Mouse (Mus musculus): ENCODE measurements at regions not wholly inside any gene's neighbourhood (a gene's known extent, or its start where the extent isn't known, plus 50 kb on each side); places are given as distances from the start of the nearest gene placed in this dataset.
"Not testable (repeated sequence)": the region's sequence is repeated elsewhere in the genome, so short reads cannot be mapped to it uniquely, and the experiment has no call there.

- DNase-seq: no peak
Measured at GRCm38 (mm10) chr1:177501288-177501687, 59.1 kb downstream of the Zbtb18 start.

DNA sequence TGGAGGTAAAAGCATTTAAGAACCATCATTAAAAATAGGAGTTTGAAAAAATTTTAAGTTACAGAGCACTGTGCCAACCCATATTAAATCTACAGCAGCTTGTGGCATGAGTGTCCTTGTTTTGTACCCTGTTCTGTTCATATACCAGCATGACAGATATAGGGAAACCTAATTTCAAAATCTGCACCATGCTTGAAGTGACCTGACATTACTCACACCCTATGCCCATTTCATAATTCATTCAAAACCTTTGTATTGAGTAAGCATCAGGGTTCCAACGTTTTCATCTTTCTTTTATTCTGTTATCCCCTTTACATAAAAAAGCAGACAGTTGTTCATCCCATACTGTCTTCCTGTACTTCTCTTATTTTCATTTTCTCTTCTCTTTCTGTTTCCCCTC lies 61.8 kb downstream of the Zbtb18 start:
- DNase-seq: no peak

GRCm38 (mm10) chr1:177504743-177505142 lies 62.6 kb downstream of the Zbtb18 start:
- DNase-seq: no peak

GRCm38 (mm10) chr1:177507398-177507797 lies 65.2 kb downstream of the Zbtb18 start:
- DNase-seq: not testable (repeated sequence)

DNA sequence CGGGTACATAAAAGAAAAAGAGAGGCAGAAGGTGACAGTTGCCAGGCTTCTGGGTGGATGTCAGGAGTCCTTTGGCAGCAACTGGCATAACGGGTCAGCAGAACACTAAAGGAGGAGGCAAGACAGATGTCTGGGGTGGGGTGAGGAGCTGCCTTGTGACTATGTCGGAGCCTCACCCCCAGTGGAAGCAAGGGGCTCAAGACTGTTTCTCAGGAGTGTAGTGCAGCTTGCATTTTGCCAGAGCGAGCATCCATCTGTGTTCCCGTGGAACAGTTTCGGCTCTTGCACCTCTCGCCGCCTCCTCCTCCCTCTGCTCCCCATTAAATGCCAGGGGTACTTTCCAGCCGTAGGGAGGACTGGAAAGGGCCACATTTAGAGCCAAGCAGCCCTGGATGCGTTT lies 67.6 kb downstream of the Zbtb18 start:
- DNase-seq: peak in 1 of 2 experiments; percentile 16

GRCm38 (mm10) chr1:177512116-177512515 lies 70.0 kb downstream of the Zbtb18 start:
- DNase-seq: no peak

DNA sequence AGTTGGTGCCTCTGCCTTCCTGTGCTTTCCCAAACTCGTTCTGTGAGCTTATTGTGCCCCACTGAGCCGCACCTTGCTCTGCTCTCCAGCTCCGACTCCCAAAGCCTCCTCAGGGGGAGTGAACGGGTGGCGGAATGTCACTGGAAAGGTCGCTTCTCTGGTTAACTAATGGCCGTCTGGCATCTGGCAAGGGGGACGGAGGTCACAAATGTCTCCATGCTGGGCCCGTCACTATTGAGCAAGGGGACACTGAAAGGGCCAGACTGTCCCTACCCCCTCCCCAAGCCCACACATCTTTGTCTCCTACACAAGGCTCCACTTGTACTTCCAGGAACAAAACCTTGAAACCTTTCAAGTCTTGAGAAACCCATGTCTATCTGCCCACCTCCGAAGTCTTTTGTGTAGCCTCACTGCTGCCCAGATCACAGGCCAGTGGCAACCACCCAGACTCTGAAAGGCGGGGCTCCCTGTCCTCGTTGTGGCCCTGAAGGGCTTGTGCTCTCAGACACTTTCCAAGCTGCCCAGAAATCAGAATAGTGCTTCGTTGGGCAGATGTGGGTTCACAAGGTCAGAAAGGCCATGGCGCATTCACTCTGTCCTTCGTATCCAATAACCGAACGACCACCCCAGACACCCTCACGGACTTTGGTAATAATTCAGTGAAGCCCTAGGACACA lies 75.9 kb downstream of the Zbtb18 start:
- DNase-seq: no peak

DNA sequence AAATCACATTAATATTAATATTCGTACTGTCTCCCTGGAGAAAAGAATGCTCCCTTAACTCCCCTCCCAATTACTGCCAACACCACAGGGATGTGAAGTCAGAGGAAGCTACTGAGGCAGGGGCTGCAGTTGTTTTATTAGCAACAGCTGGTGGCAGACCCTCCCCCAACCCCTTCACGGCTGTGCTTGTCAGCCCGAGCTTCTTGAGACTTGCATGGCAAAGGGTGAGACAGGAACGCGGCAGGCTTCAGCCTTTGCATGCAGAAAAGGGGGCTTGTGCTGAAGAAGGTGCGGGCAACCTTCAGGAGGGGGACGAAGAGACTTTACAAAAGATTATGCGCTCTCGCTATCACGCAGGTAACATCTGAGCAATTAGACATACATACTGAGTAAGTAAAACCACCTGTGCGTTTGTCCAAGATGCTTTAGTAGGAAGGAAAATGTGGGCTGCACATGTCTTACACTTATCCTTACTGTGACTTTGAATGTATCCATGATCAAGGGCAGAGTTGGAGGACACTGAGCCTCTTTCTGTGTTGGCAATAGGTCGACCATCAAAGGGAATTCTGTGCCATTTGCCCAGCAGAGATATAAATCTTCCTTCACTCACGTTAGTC lies 76.9 kb downstream of the Zbtb18 start:
- DNase-seq: no peak

DNA sequence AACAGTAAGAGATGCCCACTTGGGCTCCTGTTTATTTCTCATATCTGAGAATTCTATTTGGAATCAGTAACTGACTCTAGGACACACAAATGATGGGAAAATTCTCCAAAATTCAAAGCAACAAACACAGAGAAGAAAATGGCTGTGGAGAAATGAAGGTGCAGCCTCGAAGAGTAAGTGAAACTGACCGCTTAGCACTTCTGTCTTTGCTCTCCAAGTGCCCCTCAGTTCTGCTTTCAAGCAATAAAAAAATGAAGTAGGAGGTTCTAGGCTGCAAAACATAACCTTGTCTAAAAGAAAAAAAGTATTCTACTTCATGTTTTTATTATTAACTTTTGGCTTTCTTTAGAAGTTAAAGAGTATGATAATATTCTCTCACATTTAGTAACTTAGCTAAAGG lies 79.0 kb downstream of the Zbtb18 start:
- DNase-seq: no peak

GRCm38 (mm10) chr1:177525141-177525540 lies 83.0 kb downstream of the Zbtb18 start:
- DNase-seq: no peak

DNA sequence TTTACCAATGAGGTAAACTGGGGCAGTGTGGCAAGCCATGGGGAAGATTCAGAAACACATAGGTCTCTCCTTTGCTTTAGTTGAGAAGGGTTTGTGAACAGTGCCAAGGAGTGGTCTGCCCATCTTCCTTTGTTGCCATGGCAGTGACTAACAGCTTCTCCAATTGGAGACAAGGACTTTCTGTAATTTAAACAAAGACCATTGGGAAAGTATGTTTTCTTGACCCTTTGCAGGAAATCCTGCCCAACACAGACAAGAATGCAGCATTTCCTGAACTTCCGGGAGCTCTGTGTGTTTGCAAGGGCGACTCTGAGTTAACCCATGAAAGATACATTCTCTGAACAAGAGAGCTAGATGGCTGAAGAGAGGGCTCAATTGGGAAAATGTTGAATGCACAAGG lies 89.6 kb downstream of the Zbtb18 start:
- DNase-seq: no peak

DNA sequence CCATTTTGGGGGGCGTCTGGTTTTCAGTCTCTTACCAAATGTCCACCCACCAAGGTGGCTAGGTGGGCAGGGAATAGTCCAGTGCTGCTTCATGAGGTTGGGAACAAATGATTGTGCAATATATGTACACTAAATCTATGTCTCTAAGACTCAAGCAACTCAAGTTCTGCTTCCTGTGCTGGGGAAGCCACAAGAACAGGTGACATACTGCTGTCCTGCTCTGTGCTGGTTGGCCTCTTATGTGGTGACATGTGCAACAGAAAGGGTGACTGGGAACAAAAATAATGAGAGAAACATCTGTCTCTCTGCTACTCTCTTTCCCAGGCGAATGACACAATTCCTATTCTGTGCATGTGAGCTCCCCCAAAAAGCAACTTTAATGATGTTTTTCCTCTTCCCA lies 90.5 kb downstream of the Zbtb18 start:
- no peak for DNase-seq

DNA sequence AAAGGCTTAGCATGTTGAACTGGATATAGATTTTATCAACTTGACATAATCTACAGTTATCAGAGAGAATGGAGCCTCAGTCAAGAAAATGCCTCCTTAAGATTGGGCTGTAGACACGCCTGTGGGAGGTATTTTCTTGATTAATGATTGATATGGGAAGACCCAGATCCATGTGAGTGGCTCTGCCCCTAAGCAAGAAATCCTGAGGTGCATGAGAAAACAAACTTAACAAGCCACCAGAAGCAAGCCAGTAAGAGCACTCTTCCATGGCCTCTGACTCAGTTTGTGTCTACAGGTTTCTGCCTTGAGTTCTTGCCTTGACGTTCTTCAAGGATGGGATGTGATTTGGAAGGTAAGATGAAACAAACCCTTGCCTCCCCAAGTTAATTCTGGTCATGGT lies 91.2 kb downstream of the Zbtb18 start:
- DNase-seq: no peak

GRCm38 (mm10) chr1:177545031-177545735 lies 103.0 kb downstream of the Zbtb18 start:
- DNase-seq: no peak

GRCm38 (mm10) chr1:177547716-177548115 lies 105.6 kb downstream of the Zbtb18 start:
- DNase-seq: no peak

GRCm38 (mm10) chr1:177555471-177556291 lies 113.5 kb downstream of the Zbtb18 start:
- DNase-seq: no peak

DNA sequence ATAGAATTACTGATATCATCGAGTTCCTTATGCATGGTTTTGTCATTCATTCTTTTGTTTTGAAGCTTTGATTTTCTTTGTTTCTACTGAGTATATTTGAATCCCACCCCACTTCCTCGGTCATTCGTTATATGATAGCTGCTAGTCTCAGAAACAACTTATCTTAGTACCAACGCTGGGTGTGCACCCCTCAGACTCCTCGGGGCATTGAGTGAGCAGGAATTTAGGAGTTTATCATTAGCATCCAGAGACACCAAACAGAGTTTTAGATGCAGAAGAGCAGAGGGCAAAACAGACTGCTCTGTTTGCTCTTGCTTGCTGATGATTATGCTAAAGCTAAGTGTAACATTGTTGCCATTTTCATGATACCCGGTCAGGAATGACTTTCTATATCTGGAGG lies 115.3 kb downstream of the Zbtb18 start:
- DNase-seq: no peak

DNA sequence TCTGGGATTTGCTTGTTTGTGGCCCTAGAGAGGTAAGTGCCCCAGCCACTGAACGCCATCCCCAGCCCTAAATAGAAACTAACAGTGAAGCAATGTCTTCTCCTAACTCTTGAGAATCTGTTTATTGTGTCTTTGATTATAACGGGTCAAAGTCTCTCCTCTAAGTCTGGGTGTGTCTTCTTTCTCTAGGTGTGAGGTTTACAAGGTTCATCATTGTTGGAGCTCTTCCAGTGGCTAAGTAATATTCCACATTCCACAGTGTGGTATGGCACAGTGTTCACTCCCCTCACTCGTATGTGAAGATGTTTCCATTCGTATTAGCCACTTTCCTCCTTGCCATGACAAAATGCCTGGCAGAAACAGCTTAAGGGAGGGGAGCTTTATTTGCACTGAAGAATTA lies 115.7 kb downstream of the Zbtb18 start:
- no peak for DNase-seq

GRCm38 (mm10) chr1:177561716-177562588 lies 119.8 kb downstream of the Zbtb18 start:
- DNase-seq: no peak

DNA sequence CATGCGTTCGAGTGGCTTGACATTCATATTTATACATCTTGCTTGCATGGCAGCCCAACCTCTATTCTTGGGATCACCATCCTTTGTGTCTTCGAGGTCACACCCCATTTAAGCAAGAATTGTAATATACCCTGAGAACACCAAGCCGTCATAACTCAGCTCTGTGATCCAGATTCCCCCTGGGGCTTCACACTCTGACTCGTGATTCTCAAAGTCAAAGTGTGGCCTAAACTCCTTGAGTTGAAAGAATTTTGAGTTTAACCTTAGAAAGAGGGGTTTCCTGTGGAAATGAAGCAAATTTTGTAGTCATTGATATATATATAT lies 120.4 kb downstream of the Zbtb18 start:
- no peak for DNase-seq

DNA sequence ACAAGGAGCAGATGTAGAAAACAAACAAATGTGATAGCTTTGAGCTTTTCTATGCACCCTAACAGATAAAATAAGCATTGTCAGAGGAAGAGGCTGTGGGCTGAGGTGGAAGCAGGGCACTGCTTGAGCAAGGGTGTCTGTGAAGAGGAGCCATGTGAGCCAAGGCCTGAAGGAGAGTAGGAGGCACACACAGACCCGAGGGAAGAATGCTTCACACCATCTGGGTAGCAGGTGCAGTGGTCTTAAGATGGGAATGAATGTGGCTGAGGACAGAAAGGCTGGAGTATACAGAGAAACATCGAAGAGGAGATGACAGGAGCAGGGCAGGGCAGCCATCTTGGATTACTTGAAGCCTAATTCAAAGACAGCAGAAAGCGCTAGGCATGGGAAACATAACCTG lies 123.5 kb downstream of the Zbtb18 start:
- DNase-seq: no peak

DNA sequence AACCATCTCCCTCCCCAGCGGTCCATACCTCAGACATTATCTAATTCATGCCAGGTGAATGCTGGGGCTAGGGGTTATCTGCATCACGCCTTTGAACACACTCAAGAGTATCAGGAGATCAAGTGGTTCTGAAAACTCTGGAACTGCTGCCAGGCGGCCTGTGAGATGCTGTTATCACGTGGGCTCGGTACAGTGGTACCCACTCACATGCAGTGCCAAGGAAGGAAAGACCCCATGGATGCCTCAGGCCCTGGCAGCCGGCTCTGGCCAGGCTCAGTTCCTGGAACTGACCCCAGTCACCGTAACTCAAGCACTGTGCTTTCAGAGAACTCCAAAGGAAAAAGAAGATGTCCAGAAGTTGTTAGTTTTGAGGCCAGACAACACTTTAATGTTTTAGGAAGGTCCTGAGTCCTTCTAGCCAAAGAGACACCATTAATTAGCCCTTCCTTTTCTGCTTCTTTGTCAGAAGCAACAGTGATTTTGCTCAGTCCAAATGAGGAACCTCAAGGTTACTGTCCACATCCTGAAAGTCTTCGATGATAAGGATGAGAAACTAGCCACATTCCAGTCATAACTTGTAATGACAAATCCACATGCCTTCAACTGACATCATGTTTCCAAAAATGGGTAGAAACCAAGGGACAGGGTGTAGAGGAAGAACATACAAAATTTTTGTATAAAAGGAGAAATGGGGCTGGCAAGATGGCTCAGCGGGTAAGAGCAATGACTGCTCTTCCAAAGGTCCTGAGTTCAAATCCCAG lies 126.1 kb downstream of the Zbtb18 start:
- DNase-seq: no peak
